Mouse (Mus musculus) adrenal gland, adult 18-20 months (tissue): ENCODE data around the gene Dnah17. TPM values are rescaled to one million over a fixed set of nuclear protein-coding genes. Genes with fewer than 3 reads are reported as not detected.
A peak's percentile ranks its signal among the peaks of the same experiment; 100 is the strongest.

ENCODE experiments used
- DNase-seq, 2 experiments: peaks; one replicate each; pipeline ENCODE4 v3.0.0; 2021 to 2022; ENCODE audit warnings: low spot score in 2 of 2
- total RNA-seq, 2 experiments: library from RNA; stranded (reverse); gene quantifications; 1 replicate in 1 of 2; 2 replicates in 1 of 2; pipeline ENCODE4 v1.2.3; 2021

Gene Dnah17
- total RNA-seq, 2 experiments from 2014 or later, result 0.03 TPM; not detected in 1

- no peak for DNase-seq
Measured at GRCm38 (mm10) chr11:117998356-117998755, 132.1 kb downstream of the Dnah17 start.

DNA sequence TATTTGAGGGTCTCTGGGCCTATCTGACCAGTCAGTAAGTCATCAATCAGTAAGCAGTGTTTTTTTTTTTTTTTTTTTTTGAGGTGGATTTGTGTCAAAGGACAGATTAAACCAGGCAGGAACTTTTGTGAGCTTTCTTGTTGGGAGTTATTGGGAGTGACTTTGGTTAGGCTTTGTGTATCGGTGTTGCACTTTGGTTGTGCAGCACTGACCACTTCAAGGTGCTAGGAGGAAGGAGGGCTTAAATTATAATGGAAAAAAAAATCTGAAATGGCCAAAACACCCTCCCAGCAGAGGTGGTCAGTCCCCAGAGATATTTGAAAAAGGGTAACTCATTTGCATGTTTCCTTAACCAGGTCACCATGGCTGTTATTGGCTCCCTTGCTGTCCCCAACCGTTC is 133.3 kb downstream of the Dnah17 start:
- no peak for DNase-seq

DNA sequence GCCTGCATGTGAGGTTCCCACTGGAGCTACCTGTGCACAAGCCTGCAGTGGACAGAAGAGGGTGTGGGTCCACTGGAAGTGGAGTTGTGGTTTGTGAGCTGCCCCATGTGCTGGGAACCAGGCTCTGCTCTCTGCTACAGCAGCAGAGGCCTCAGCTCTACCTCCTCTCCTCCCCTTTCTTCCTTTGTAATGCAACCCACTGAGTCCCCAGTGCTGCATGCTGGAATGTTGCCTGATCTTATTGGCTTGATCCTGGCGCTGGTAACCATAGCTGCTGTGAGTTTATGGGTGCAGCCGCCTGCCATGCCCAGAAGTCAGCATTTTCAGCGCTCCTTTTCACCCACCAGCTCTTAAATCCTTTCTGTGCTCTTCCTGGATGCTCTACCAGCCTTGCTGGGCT is 134.4 kb downstream of the Dnah17 start:
- no peak for DNase-seq

DNA sequence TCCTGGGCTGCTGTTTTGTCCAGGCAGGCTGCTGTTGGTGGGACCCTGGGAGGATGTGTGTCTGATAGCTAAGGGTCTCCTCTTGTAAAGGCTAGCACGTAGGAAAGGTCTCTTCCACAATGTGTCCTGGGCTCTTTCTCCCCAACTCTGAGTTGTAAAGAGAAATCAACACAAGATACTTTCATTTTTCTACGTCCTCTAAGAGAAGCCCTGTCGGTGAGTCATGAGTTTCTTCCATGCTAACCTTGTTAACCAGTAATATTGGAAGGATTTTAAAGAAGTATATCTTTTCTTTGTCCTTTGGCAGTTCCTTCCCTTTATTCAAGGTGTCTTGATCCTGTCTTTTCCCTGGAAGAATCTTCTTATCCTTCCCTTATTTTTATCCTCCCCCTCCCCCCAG is 134.8 kb downstream of the Dnah17 start:
- DNase-seq, result no peak

DNA sequence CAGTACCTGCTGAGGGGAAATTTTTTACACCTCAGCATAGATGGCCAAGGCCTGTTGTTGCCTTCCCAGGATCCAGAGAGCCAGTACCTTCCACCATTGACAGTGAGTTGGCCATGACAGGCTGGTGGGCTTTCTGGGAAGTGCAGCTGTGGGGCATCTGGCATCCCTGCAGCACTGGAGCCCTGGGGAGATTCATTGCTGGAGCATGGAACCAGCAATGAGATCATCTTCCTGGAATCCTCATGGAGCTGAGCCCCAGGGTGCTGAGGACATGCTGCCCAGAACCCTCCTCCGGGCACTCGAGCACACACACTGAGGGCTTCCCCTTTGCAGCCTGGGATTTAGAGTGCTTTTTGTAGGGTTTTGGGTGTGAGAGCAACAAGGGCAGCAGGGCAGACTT is 135.2 kb downstream of the Dnah17 start:
- no peak for DNase-seq

DNA sequence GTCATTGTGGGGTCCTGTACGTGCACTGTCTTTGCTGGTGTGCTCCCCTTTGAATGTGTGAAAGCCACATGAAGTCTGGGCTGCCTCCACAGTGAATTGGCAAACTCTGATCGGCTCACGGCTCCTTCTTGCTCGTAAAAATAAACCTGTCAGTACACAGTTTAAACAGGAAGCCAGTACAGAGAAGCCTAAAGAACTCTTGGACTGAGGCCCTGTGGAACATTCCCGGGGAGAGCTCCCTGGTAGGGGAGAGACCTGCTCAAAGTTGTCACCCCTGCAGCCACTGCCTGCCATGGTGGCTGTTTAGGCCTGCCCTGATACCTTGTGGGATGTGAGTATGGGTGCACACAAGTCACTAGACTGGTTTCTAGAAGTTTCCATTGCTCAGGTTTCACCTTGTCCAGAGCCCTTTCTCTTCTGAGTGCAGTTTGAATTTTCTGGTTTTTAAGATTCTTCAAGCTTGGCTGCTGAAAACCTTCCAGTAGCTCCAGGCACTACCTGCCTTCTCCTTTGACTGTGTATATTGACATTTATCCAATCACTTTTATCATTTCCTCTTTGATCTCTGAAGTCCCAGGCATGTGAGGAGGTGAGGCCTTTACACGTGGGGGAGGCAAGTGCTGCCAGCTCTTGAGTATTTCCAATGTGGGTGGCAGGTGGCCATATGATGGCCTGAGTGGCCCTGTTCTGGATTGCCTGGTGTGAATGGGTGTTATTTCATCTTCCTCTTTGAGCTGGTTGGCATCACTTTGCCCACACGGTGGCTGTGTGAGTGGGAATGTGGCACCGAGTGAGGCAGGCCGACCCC is 136.0 kb downstream of the Dnah17 start:
- no peak for DNase-seq

- no peak for DNase-seq
Measured at GRCm38 (mm10) chr11:117993190-117994175, 137.0 kb downstream of the Dnah17 start.

DNA sequence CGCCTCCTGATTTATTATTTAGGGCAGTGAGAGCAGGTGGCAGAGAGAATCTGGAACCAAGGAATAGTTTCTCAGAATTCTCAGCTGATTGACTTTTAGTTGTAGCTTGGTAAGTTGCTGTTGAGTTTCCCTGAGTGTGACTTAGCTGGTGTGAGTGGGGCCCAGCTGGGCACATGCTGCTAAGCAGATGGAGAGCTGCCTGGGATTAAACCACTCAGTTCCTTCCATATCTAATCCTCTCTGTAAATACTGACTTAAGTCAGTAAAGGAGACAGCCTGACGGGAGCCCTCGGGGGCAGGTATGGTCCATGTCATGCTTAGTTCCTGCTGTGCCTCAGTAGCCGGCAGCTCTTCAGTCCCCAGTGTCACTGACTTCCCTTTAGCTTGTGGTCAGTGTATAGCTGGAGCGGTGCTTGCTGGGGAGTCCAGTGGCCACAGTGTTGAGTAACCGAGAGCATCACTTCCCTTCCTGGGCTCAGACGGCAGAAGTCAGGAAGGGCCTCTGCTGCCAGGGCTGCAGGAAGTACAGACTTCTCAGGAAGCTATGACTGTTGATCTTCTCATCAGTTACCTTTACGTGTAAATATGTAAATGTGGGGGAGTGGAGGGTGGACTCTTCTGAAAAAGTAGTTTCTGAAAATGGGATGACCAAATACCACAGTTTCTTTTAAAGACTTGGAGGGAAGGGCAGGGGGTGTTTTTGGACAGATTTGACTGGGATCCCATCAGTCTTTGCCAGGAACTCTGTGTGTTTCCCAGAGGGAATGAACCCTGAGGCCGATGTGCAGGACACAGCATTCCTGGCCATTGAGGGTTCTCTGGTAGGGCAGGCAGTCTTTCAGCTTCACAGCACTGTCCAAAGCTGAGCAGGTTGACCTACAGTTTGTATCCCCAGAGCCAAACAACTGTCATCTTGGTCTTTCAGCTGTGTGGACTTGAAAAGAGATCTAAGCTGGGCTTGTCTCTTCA is 138.6 kb downstream of the Dnah17 start:
- DNase-seq, result no peak

DNA sequence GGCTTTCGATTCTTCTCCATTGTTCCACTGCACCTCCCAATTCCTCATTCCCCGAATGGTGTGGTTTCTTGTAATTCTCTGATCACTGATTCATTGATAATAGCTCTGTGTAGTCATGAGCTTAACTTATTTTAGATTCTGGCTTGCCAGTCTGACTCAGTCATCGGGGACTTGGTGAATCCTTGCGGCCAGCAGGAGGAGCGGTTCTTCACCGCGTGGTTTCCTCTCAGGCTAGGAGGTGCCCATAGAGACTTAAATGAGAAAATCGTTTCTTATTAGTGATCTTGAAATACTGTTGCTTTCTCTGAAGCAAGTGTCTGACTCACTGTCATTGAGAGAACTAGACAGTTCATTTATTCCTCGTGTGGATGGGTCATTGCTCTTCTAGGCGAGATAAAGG is 140.5 kb downstream of the Dnah17 start:
- DNase-seq, result no peak

- no peak for DNase-seq
Measured at GRCm38 (mm10) chr11:117989241-117989640, 141.2 kb downstream of the Dnah17 start.

- DNase-seq, result no peak
Measured at GRCm38 (mm10) chr11:117987968-117988367, 142.5 kb downstream of the Dnah17 start.

DNA sequence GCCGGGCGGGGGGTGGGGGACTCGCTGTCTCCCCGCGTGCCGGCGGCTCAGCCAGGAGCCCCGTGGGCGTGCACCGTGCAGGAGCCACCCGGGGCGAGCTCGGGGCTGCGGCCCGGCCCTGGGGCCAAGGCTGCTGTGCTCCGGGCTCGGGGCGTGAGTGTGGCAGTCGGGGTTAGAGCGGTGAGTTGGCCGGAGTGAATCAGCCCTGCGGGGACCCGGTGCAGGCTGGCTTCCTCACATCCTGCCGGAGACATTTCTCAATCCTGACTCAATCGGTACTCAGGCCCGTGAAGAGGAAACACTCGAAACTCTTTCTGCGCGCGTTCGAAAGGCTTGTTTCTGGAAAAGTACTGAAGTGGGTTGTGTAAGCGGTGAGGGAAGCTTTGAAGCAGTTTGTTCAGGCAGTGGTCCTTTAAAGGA is 143.4 kb downstream of the Dnah17 start:
- peak; percentile 54 to 63 for DNase-seq

- peak; percentile 91 to 92 for DNase-seq
Measured at GRCm38 (mm10) chr11:117986126-117987031, 144.1 kb downstream of the Dnah17 start, which contains the start of gene Pgs1. Gene Pgs1 (plus strand): TSS chr11:117986292.

DNA sequence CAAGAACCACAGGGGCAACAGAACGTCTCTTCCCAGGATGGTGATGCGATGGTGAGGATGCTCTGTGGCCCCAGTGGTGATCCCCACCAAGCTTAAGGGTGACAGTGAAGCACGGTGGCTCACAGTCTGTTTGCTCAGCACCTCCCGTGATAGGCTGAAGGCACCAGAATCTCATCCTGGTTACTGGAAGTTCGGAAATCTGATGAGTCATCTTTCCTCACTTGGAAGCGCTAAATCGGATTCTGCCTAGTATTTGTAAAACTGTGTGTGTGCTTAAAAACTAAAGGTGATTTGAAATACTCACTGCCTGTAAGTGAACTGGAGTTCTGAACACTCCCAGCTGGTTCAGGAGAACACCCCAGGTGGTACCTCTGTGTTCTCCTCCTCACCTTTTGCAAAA is 146.7 kb downstream of the Dnah17 start:
- no peak for DNase-seq

DNA sequence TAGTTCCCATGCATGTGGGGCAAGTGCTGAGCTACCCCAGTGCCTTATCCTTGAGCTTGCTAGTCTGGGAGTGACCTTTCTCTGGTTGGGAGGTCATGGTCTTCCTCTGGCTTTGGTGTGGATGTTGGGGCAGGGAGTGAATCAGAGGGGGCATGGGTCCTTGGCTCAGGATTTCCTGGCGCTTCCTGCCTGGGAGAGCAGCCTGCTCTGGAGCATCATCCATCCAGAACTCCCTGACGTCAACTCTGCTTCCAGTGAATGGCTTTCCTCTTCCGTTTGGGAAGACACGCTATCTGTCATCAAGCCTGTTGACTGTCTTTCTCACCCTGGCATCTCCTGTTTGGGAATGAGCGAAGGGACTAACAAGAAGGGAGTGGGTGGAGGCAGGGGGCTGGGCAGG is 148.0 kb downstream of the Dnah17 start:
- DNase-seq, result no peak

DNA sequence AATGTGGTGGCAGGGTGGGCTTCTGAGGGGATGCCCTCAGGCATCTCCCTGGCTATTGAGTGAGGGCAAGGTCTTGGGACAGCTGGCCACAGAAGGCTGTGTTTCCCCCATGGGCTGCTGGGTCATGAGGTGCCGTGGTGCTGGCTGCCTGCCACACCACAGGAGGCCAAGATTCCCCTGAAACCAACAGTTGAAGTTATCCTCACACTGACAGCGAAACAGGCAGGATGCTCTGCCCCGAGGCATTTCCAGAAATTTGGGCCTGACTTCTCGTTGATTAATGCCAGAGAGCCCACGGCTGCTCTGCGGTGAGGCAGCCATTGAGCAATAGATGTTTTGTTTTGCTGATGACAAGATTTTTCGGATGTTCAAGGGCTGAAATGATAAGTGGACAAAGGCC is 151.0 kb downstream of the Dnah17 start:
- no peak for DNase-seq

DNA sequence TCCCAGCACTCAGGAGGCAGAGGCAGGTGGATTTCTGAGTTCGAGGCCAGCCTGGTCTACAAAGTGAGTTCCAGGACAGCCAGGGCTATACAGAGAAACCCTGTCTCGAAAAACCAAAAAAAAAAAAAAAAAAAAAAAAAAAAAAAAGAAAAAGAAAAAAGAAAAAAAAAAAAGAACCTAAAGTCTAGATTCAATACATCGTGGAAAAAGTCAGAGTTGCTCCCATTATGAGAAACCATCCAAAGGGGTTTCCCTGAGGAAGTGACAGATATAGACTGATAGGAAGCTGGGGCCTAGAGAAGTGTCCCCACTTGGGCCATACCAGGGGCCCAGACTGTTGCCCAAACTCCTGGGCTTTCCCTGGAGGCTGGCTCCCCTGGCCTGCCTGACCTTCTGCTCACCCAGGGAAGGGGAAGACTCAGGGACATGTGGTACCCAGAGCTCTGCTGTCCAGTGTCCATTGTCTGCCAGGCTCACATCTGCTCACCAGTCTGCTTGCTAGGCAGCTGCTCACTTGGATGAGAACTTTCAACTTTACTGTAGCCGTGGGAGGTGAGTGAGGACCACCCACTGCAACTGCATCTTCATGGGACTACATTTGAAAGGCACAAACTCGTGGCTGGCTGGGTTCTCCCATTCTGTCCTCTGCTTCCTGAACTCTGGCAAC is 152.6 kb downstream of the Dnah17 start:
- DNase-seq, result no peak

- peak in 1 of 2 experiments; percentile 54 for DNase-seq
Measured at GRCm38 (mm10) chr11:117976081-117976582, 154.3 kb downstream of the Dnah17 start.
